Mouse (Mus musculus) cerebellum, adult 2 months (tissue): ENCODE measurements around the gene Fbxo42. TPM values are rescaled to one million over a fixed set of nuclear protein-coding genes. Genes with fewer than 3 reads are reported as not detected.
A peak's percentile ranks its signal among the peaks of the same experiment; 100 is the strongest.

Experiments
- DNase-seq, 2 experiments: peaks; one replicate each; pipeline ENCODE4 v3.0.0; 2021
- H3K27ac ChIP-seq: fragments of 200-500 bp; 2 replicates; pipeline ENCODE4 v1.5.1; 2012; ENCODE audit warnings: low read length, control low read depth, inconsistent platforms; ENCODE audit not compliant: insufficient read depth
- H3K27me3 ChIP-seq: fragments of 200-500 bp; 2 replicates; pipeline ENCODE4 v1.6.1; 2012; ENCODE audit warnings: inconsistent platforms, mild to moderate bottlenecking, low read length, moderate library complexity; ENCODE audit not compliant: control insufficient read depth, insufficient read depth
- H3K4me1 ChIP-seq: fragments of 200-500 bp; 2 replicates; pipeline ENCODE4 v1.6.1; 2011; ENCODE audit warnings: low read length; ENCODE audit not compliant: control insufficient read depth, insufficient read depth
- H3K4me3 ChIP-seq: fragments of 200-500 bp; replicated peaks from 2 replicates; pipeline ENCODE3; 2011; ENCODE audit warnings: mild to moderate bottlenecking, low read depth, low read length, control low read depth; ENCODE audit not compliant: insufficient read depth
- CTCF ChIP-seq: fragments of 200-500 bp; IDR thresholded peaks from 2 replicates; pipeline ENCODE4 v1.5.1; 2011; ENCODE audit warnings: low read depth, mild to moderate bottlenecking, control low read depth, low read length, moderate library complexity, borderline replicate concordance; ENCODE audit not compliant: insufficient read depth
- POLR2A ChIP-seq: fragments of 200-500 bp; IDR thresholded peaks from 2 replicates; pipeline ENCODE4 v1.6.1; 2011; ENCODE audit warnings: low read length, control low read depth, borderline replicate concordance; ENCODE audit not compliant: insufficient read depth
- WGBS: fragments of 180-500 bp; shearing (Covaris S2); methylation state at CpG from one replicate; pipeline ENCODE4 v1.1.7; 2018; 5-methylcytosine and 5-hydroxymethylcytosine counted together
- polyA plus RNA-seq: library from polyadenylated mRNA; depleted of rRNA; stranded (reverse); fragments of >200 nt; gene quantifications from 2 replicates; pipeline ENCODE4 v1.2.3, GENCODE M21; 2012

Gene Fbxo42
- polyA plus RNA-seq, 1 experiment: 21.1 TPM

DNA sequence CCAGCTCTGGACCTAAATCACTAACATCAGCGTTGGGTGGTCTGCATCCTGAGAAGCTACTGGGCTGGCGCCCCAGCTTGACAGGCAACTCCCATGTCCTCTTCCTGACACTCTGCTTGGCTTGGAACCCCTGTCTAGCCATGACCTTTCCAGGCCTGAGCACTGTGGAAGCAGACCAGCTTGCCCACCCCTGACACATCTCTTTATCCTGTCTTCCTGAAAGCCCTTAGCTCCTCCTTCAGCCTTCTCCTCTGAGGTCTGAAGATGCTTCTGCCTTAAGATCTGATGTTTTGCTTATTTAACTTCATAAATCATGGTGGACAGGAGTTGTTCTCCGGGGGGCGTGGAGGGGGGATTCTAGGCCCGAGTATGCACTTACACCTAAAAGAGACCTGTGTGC, 95.9 kb downstream of the Fbxo42 start:
- no peak overlapping the region for H3K4me3 ChIP-seq
- peaks cover 3% of the 10 kb centered on the region; the same call in 1 of the 2 replicates for H3K27me3 ChIP-seq
- H3K4me1 ChIP-seq: peaks cover 9% of the 10 kb centered on the region
- H3K27ac ChIP-seq: no peak overlapping the region
- WGBS: 81% methylated on average over 5 of the region's 5 CpGs
- DNase-seq: no peak
- TF ChIP-seq POLR2A: no peak
- no peak for TF ChIP-seq CTCF

DNA sequence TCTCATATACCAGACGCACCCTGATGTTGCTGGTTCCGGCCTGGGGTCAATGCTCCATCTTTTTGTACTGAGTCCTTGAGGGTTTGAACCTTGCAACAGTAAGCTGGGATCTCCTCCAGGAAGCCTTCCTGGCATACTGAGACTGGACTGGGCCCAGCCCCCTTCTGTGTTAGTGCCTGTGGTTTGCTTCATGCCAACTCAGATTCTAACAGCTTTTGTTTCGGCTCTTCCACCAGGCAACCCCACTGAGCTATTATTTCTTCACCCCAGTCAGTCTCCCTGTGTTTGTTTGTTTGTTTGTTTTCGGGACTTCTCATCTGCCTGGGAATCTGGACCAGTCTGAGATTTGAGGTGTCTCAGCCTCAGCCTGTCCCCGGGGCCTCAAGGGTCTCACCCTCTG, 96.7 kb downstream of the Fbxo42 start:
- H3K27me3 ChIP-seq: peaks cover 3% of the 10 kb centered on the region; the same call in 1 of the 2 replicates
- 67% methylated on average over 5 of the region's 5 CpGs for WGBS
- TF ChIP-seq POLR2A: no peak
- no peak for TF ChIP-seq CTCF
- DNase-seq: peak in 1 of 2 experiments; percentile 19
- H3K4me3 ChIP-seq: no peak overlapping the region
- H3K4me1 ChIP-seq: peaks cover 7% of the 10 kb centered on the region
- H3K27ac ChIP-seq: no peak overlapping the region

DNA sequence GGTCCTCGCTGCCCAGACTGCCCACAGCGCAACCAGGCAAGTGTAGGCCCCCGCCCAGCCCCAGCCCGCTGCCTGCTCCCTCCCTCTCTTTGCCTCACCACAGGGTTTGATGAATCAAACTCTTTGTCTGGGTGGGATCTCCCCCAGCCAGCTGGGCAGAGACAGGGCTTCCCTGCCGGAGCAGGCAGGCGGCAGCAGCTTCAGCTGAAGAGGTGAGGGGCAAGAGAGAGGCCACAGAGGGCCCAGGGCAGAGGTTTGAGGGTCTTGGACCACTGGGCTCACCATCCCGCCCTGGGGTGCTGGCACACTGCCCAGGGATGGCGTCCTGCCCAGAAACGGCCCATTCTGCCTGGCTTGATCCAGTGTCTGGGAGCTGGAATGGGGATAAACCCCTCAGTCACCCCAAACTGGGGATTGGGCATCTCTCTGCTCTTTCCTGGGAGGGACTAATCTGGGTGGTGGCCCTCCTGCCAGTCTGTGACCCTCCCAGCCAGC, 97.3 kb downstream of the Fbxo42 start:
- Histone ChIP-seq H3K4me1 (peaks cover 7% of the 10 kb centered on the region), H3K4me3 (no peak overlapping the region), H3K27me3 (peaks cover 3% of the 10 kb centered on the region; the same call in 1 of the 2 replicates), H3K27ac (no peak overlapping the region)
- 29% methylated on average over 9 of the region's 9 CpGs for WGBS
- peak; percentile 59 to 62 for DNase-seq
- no peak for TF ChIP-seq POLR2A
- no peak for TF ChIP-seq CTCF

DNA sequence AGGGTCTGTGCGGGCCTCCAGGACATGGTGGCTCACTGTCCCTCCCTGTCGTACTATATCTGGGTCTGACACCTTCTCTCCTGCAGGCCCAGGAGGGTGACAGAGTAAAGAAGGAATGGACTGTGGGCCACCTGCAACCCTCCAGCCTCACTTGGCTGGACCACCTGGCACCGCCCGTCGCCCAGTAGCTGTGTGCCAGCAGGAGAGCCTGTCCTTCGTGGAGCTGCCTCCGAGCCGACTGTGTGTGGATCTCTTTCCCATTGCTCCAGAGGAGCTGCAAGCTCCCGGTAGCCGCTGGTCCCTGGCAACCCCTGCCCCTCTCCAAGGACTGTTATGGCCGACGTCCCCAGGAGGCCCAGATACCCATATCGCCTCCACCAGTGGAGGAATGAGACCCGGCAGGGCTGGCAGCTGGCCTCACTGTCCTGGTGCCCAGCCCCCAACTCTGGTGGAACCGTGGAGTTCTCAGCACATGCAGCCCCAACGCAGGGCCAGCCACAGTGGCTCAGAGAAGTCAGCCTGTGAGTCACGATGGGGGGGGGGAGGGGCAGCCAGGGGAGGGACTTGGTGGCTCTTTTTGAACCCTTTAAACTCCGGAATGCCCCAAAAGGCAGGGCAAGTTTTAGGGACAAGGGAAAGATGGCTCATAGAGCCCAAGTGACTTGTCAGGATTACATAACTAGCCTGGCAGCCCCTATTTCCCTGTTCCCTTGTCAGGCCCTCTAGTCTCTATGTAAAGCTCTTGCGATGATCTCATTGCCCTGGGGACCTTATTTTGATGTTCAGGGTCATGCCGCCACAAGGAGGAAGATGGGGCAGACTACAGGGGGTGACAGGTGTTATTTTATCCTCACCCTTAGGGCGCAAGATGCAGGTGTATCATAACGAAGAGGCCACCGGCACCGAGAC, 98.6 kb downstream of the Fbxo42 start:
- peak in 1 of 2 experiments; percentile 15 for DNase-seq
- TF ChIP-seq POLR2A (no peak), CTCF (no peak)
- Histone ChIP-seq H3K27me3 (peaks cover 3% of the 10 kb centered on the region; the same call in 1 of the 2 replicates), H3K4me3 (no peak overlapping the region), H3K27ac (no peak overlapping the region), H3K4me1 (peaks cover 14% of the 10 kb centered on the region)
- 20% methylated on average over 24 of the region's 24 CpGs for WGBS

DNA sequence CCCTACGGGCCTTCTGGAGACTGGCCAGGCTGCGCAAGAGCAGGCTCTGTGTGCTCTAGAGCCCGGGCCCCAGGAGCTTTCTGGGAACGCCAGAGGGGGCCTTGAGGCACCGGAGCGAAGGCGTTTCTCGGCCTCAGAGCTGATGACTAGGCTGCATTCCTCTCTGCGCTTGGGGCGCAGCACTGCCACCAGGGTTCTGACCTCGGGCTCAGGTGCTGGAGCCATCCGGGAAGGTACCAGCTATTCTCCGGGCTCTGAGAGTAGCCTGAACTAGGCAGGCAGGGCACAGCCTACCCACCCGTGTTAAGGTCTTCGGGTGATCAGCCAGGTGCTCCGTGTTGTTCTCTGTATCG, 99.3 kb downstream of the Fbxo42 start:
- H3K27ac ChIP-seq: no peak overlapping the region
- TF ChIP-seq POLR2A (no peak), CTCF (no peak)
- peaks cover 3% of the 10 kb centered on the region; the same call in 1 of the 2 replicates for H3K27me3 ChIP-seq
- H3K4me1 ChIP-seq: peaks cover 14% of the 10 kb centered on the region
- H3K4me3 ChIP-seq: peak overlapping the region; percentile 9
- DNase-seq: peak in 1 of 2 experiments; percentile 16
- WGBS: 7% methylated on average over 17 of the region's 17 CpGs

DNA sequence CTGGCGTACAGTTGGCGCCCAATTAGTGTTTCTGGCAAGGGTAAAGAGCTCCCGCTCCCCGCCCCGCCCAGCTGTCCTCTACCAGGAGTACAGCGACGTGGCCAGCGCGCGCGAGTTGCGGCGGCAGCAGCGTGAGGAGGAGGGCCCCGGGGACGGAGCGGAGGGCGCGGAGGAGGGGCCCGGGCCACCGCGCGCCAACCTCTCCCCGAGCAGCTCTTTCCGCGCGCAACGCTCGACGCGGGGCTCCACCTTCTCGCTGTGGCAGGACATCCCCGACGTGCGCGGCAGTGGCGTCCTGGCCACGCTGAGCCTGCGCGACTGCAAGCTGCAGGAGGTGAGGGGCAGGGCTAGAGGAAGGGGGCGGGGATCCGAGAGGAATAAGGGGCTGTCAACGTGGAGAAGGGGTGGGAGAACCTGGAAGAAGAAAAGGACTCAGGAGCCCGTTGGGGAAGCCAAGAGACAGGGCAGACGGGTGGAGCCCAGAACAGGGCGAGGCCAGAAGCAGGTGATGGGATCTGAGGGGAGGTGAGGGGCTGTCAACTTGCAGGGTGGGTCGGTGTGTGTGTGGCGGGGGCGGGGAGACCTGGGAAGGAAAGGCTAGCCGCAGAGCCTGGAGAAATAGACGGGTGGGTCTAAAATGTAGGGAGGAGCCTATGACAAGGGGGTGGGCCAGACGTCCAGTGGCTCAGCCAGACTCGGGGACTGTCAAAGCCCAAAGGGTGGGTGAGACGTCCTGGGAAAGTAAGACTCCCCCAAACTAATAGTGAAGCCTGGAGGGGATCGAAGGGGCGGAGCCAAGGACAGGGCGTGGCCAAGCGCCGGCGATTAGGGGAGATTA, 100.3 kb downstream of the Fbxo42 start:
- H3K4me1 ChIP-seq: peaks cover 14% of the 10 kb centered on the region
- 2% methylated on average over 59 of the region's 60 CpGs for whole genome bisulfite sequencing
- TF ChIP-seq POLR2A (no peak), CTCF (no peak)
- no peak overlapping the region for H3K27ac ChIP-seq
- peaks cover 3% of the 10 kb centered on the region; the same call in 1 of the 2 replicates for H3K27me3 ChIP-seq
- DNase-seq: peak in 1 of 2 experiments; percentile 19
- H3K4me3 ChIP-seq: peak overlapping the region; percentile 22

DNA sequence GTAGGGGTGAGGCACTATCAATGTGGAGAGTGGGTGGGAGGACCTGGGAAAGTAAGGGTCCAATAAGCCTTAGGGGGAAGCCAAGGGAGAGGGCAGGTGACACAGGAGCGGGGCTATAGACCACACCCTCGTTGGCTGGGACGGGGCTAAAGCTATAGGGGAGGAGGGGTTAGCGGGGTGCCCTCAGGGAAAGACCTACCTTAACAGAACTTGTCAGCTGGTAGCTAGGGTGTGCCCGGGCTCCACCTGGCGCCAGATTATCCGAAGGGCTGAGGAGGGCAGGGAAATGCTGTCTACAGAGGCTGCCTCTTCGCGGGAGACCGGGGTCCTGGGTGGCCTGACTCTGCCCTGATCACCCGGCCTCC, 100.9 kb downstream of the Fbxo42 start:
- no peak for DNase-seq
- Histone ChIP-seq H3K4me1 (peaks cover 14% of the 10 kb centered on the region), H3K4me3 (no peak overlapping the region), H3K27me3 (peaks cover 3% of the 10 kb centered on the region; the same call in 1 of the 2 replicates), H3K27ac (no peak overlapping the region)
- 26% methylated on average over 11 of the region's 11 CpGs for WGBS
- TF ChIP-seq CTCF (no peak), POLR2A (no peak)
